11 mouse cellular contexts compared by ENCODE assay signal in genomic region chr5:66731302-66731697, GRCm38 (mm10). TPM values are rescaled to one million over a fixed set of nuclear protein-coding genes. Genes with fewer than 3 reads are reported as not detected.
DNase-seq lines count a peak whose midpoint lies in the region; ATAC-seq lines count a peak whose summit lies in the region.
"Had no signal": no experiment of that assay in that cellular context is flagged by ENCODE, and none has a peak within 500 bp of the region (broad histone marks: within the 10 kb centered on the region; RNA-seq: fewer than 3 reads in every experiment).

No protein-coding gene starts in this region.

- H3K4me1 ChIP-seq in forebrain, embryonic 11.5 days (replicated peaks; ENCODE audit: control insufficient read depth, insufficient read depth, low read length) = peaks cover 2% of the 10 kb centered on the region; the same call in 1 of the 2 replicates
- H3K4me1 ChIP-seq in forebrain, embryonic 15.5 days = peaks cover 12% of the 10 kb centered on the region
- H3K4me1 ChIP-seq in hindbrain, embryonic 15.5 days (replicated peaks) = peaks cover 9% of the 10 kb centered on the region
- H3K4me1 ChIP-seq in midbrain, embryonic 15.5 days = peaks cover 6% of the 10 kb centered on the region
- H3K4me1 ChIP-seq: heart, embryonic 12.5 days; liver, embryonic 15.5 days had no signal

- no peaks in the 10 kb centered on the region for H3K9me3 ChIP-seq in forebrain, embryonic 11.5 days (ENCODE audit: control insufficient read depth, low read length)
- no peaks in the 10 kb centered on the region for H3K9me3 ChIP-seq in forebrain, embryonic 15.5 days
- H3K9me3 ChIP-seq in hindbrain, embryonic 15.5 days = no peaks in the 10 kb centered on the region
- no peaks in the 10 kb centered on the region for H3K9me3 ChIP-seq in midbrain, embryonic 15.5 days
- H3K9me3 ChIP-seq: heart, embryonic 12.5 days; liver, embryonic 15.5 days had no signal

- 0 out of 2 replicates have a peak overlapping the region, but pooled peaks have one; percentile 20 for H3K27ac ChIP-seq in forebrain, embryonic 11.5 days (ENCODE audit: low read depth, low read length)
- peak overlapping the region; percentile 42; the same call in 1 of the 2 replicates for H3K27ac ChIP-seq in forebrain, embryonic 15.5 days (replicated peaks)
- no peak overlapping the region for H3K27ac ChIP-seq in hindbrain, embryonic 15.5 days (replicated peaks)
- peak overlapping the region; percentile 61; the same call in 1 of the 2 replicates for H3K27ac ChIP-seq in midbrain, embryonic 15.5 days
- H3K27ac ChIP-seq: liver, embryonic 15.5 days had no signal

- H3K27me3 ChIP-seq in forebrain, embryonic 11.5 days (ENCODE audit: control insufficient read depth, insufficient read depth, low read length) = no peaks in the 10 kb centered on the region
- no peaks in the 10 kb centered on the region for H3K27me3 ChIP-seq in forebrain, embryonic 15.5 days
- H3K27me3 ChIP-seq in hindbrain, embryonic 15.5 days = no peaks in the 10 kb centered on the region
- no peaks in the 10 kb centered on the region for H3K27me3 ChIP-seq in midbrain, embryonic 15.5 days (replicated peaks)
- H3K27me3 ChIP-seq: liver, embryonic 15.5 days had no signal

- H3K9ac ChIP-seq in forebrain, embryonic 11.5 days (ENCODE audit: low read length) = no peak overlapping the region
- H3K9ac ChIP-seq in forebrain, embryonic 15.5 days (replicated peaks) = no peak overlapping the region
- H3K9ac ChIP-seq in hindbrain, embryonic 15.5 days = no peak overlapping the region
- H3K9ac ChIP-seq in midbrain, embryonic 15.5 days = no peak overlapping the region
- H3K9ac ChIP-seq: heart, embryonic 12.5 days; liver, embryonic 15.5 days had no signal

- 73% methylated on average over 1 of the region's 1 CpGs for WGBS in forebrain, embryonic 11.5 days
- WGBS in forebrain, embryonic 15.5 days = 8% methylated on average over 1 of the region's 1 CpGs
- 16% methylated on average over 1 of the region's 1 CpGs for WGBS in hindbrain, embryonic 15.5 days
- WGBS in midbrain, embryonic 15.5 days = 40% methylated on average over 1 of the region's 1 CpGs

- H3K4me3 ChIP-seq in forebrain, embryonic 11.5 days (ENCODE audit: low read depth, low read length) = no peak overlapping the region
- H3K4me3 ChIP-seq in forebrain, embryonic 15.5 days = no peak overlapping the region
- H3K4me3 ChIP-seq in hindbrain, embryonic 15.5 days = no peak overlapping the region
- H3K4me3 ChIP-seq in midbrain, embryonic 15.5 days = no peak overlapping the region
- H3K4me3 ChIP-seq: heart, embryonic 12.5 days; liver, embryonic 15.5 days had no signal

- H3K4me2 ChIP-seq in forebrain, embryonic 11.5 days (ENCODE audit: low read depth, low read length, severe bottlenecking) = no peak overlapping the region
- H3K4me2 ChIP-seq in forebrain, embryonic 15.5 days (replicated peaks) = peak overlapping the region; percentile 11; the same call in 1 of the 2 replicates
- peak overlapping the region; percentile 30; the same call in 1 of the 2 replicates for H3K4me2 ChIP-seq in hindbrain, embryonic 15.5 days
- peak overlapping the region; percentile 3; the same call in 1 of the 2 replicates for H3K4me2 ChIP-seq in midbrain, embryonic 15.5 days
- H3K4me2 ChIP-seq: heart, embryonic 12.5 days; liver, embryonic 15.5 days had no signal

- ATAC-seq in forebrain, embryonic 11.5 days (replicated peaks; ENCODE audit: low FRiP score) = no peak
- no peak; the same call in 1 of the 2 replicates for ATAC-seq in forebrain, embryonic 15.5 days (replicated peaks)
- no peak for ATAC-seq in hindbrain, embryonic 15.5 days (ENCODE audit: low FRiP score, low read depth)
- ATAC-seq in midbrain, embryonic 15.5 days (replicated peaks) = peak; percentile 37; the same call in 1 of the 2 replicates
- ATAC-seq in frontal cortex, adult (ENCODE audit: low TSS enrichment) = no peak
- ATAC-seq: intestine, embryonic 16.5 days had no signal

- no peaks in the 10 kb centered on the region for H3K36me3 ChIP-seq in forebrain, embryonic 11.5 days (ENCODE audit: control insufficient read depth, insufficient read depth, low read length)
- H3K36me3 ChIP-seq in forebrain, embryonic 15.5 days = no peaks in the 10 kb centered on the region
- H3K36me3 ChIP-seq in hindbrain, embryonic 15.5 days = no peaks in the 10 kb centered on the region
- H3K36me3 ChIP-seq in midbrain, embryonic 15.5 days (replicated peaks) = no peaks in the 10 kb centered on the region
- H3K36me3 ChIP-seq: heart, embryonic 12.5 days; liver, embryonic 15.5 days had no signal

- no peak for DNase-seq in forebrain, embryonic 11.5 days (ENCODE audit: low spot score)
- DNase-seq in cerebellum, adult 8-10 months = no peak
- no peak for DNase-seq in thymus, adult 18-20 months
- DNase-seq: thymus, postnatal 36 days had no signal

RNA-seq across cellular contexts. Expression of gene Limch1, which starts 14.3 kb away (rescaled TPM):
- 39.2 and 41.7 TPM in 2 replicates for polyA plus RNA-seq in forebrain, embryonic 11.5 days (2014; fragmentation: Nextera tagmentation; extraction: Ambion mirVana)
- 84.3 and 85.1 TPM in 2 replicates for polyA plus RNA-seq in forebrain, embryonic 15.5 days (2015; fragmentation: Nextera tagmentation; extraction: Ambion mirVana)
- 49.3 and 50.7 TPM in 2 replicates for polyA plus RNA-seq in hindbrain, embryonic 15.5 days (2015; fragmentation: Nextera tagmentation; extraction: Ambion mirVana)
- 47.6 and 51.1 TPM in 2 replicates for polyA plus RNA-seq in midbrain, embryonic 15.5 days (2015; fragmentation: Nextera tagmentation; extraction: Ambion mirVana)

RNA-seq across cellular contexts. Expression of gene Uchl1, which starts 55.4 kb away (rescaled TPM):
- 366 and 368 TPM in 2 replicates for polyA plus RNA-seq in forebrain, embryonic 11.5 days (2014; fragmentation: Nextera tagmentation; extraction: Ambion mirVana)
- polyA plus RNA-seq in forebrain, embryonic 15.5 days (2015; fragmentation: Nextera tagmentation; extraction: Ambion mirVana) = 1,253 and 1,277 TPM in 2 replicates
- 1,684 and 1,722 TPM in 2 replicates for polyA plus RNA-seq in hindbrain, embryonic 15.5 days (2015; fragmentation: Nextera tagmentation; extraction: Ambion mirVana)
- polyA plus RNA-seq in midbrain, embryonic 15.5 days (2015; fragmentation: Nextera tagmentation; extraction: Ambion mirVana) = 1,755 and 1,834 TPM in 2 replicates
